Mouse (Mus musculus) liver, embryonic 11.5 days (tissue): Measurements from ENCODE around the gene Adamts2. TPM values are rescaled to one million over a fixed set of nuclear protein-coding genes. Genes with fewer than 3 reads are reported as not detected.

ENCODE experiments used
- ATAC-seq: fragments of 200-750 bp; cut with Nextera tagmentation; replicated peaks from 2 replicates; pipeline ENCODE4 v1.8.0; 2017; ENCODE audit warnings: moderate number of reproducible peaks, mild to moderate bottlenecking, moderate TSS enrichment, moderate library complexity; ENCODE audit not compliant: low FRiP score
- DNase-seq: peaks from one replicate; pipeline ENCODE4 v3.0.0-alpha.2; 2017; ENCODE audit warnings: low spot score
- H3K27ac ChIP-seq: fragments of 300-500 bp; sonication (generic); 2 replicates; pipeline ENCODE4 v1.5.1; 2014; ENCODE audit warnings: mild to moderate bottlenecking, low read depth, low read length, control low read depth
- H3K27me3 ChIP-seq: fragments of 300-500 bp; sonication (generic); replicated peaks from 2 replicates; pipeline ENCODE4 v1.6.1; 2014; ENCODE audit warnings: low read length, mixed read lengths; ENCODE audit not compliant: control insufficient read depth, insufficient read depth
- H3K36me3 ChIP-seq: fragments of 300-500 bp; sonication (generic); 2 replicates; pipeline ENCODE4 v1.6.1; 2014; ENCODE audit warnings: mild to moderate bottlenecking, low read length, moderate library complexity, mixed read lengths; ENCODE audit not compliant: control insufficient read depth, insufficient read depth
- H3K4me1 ChIP-seq: fragments of 300-500 bp; sonication (generic); replicated peaks from 2 replicates; pipeline ENCODE4 v1.6.1; 2014; ENCODE audit warnings: low read length, mixed read lengths; ENCODE audit not compliant: control insufficient read depth, insufficient read depth
- H3K4me2 ChIP-seq: fragments of 300-500 bp; sonication (generic); 2 replicates; pipeline ENCODE4 v1.6.1; 2014; ENCODE audit warnings: mild to moderate bottlenecking, control low read depth, moderate library complexity
- H3K4me3 ChIP-seq: fragments of 300-500 bp; sonication (generic); 2 replicates; pipeline ENCODE4 v1.5.1; 2014; ENCODE audit warnings: low read depth, low read length, control low read depth
- H3K9ac ChIP-seq: fragments of 300-500 bp; sonication (generic); 2 replicates; pipeline ENCODE4 v1.6.1; 2014; ENCODE audit warnings: low read depth, low read length, control low read depth
- H3K9me3 ChIP-seq: fragments of 300-500 bp; sonication (generic); 2 replicates; pipeline ENCODE4 v1.6.1; 2016; ENCODE audit warnings: low read length, inconsistent platforms, mixed read lengths; ENCODE audit not compliant: control insufficient read depth
- WGBS: fragments of 180-500 bp; shearing (Covaris S2); extraction: QIAGEN DNeasy Blood & Tissue Kit; methylation state at CpG from one replicate; pipeline ENCODE4 v1.1.7; 2014; 5-methylcytosine and 5-hydroxymethylcytosine counted together
- polyA plus RNA-seq: library from polyadenylated mRNA; unstranded; fragments of >200 nt; fragmentation: Nextera tagmentation; extraction: Ambion mirVana; gene quantifications from 2 replicates; pipeline ENCODE4 v1.2.1, GENCODE M21; 2014

The Adamts2 gene
- polyA plus RNA-seq, 1 experiment from 2014 or later, result 4.2 TPM

DNA sequence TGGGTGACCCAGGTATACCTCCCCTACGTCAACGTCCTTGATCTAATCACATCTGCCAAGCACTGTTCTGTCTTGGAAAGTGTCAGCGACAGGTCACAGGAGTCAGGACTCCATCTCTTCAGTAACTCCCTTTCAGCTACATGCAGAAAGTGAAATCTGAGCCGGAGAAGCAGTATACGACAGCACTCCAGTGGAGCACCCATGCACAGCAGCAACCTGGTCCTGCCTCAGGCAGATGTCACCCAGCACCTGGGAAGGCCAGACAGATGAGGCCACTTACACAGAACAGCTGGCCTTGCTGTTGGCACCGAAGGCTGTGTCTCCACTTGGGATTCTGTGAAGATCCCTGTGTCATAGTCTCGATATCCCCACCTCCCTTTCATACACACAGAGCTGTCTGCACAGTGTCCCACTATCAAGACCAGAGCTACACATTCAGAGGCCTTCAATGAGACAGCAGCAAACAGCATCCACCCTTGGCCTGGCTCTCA is 70.0 kb downstream of the Adamts2 start:
- ATAC-seq, result no peak
- 70% methylated on average over 7 of the region's 7 CpGs for WGBS
- no peaks in the 10 kb centered on the region for H3K27me3 ChIP-seq

GRCm38 (mm10) chr11:50672866-50673265 is 71.0 kb downstream of the Adamts2 start:
- no peak overlapping the region for H3K27ac ChIP-seq
- no peak overlapping the region for H3K4me3 ChIP-seq

More for the DNA sequence above, 70.0 kb downstream of the Adamts2 start:
- no peaks in the 10 kb centered on the region for H3K4me1 ChIP-seq
- no peaks in the 10 kb centered on the region for H3K36me3 ChIP-seq
- no peak overlapping the region for H3K4me3 ChIP-seq
- H3K4me2 ChIP-seq, result no peak overlapping the region
- H3K9ac ChIP-seq, result no peak overlapping the region
- H3K9me3 ChIP-seq, result no peaks in the 10 kb centered on the region
- DNase-seq, result no peak
- H3K27ac ChIP-seq, result no peak overlapping the region

GRCm38 (mm10) chr11:50673525-50674250 is 71.8 kb downstream of the Adamts2 start:
- no peak for ATAC-seq

More at GRCm38 (mm10) chr11:50672866-50673265, 71.0 kb downstream of the Adamts2 start:
- Histone ChIP-seq H3K36me3 (no peaks in the 10 kb centered on the region), H3K9me3 (no peaks in the 10 kb centered on the region), H3K4me1 (no peaks in the 10 kb centered on the region), H3K27me3 (no peaks in the 10 kb centered on the region), H3K9ac (no peak overlapping the region), H3K4me2 (no peak overlapping the region)
- WGBS, result 41% methylated on average over 7 of the region's 7 CpGs
- no peak for ATAC-seq
- DNase-seq, result no peak

GRCm38 (mm10) chr11:50674390-50674789 is 72.5 kb downstream of the Adamts2 start:
- 80% methylated on average over 9 of the region's 9 CpGs for WGBS
- no peaks in the 10 kb centered on the region for H3K4me1 ChIP-seq
- no peak overlapping the region for H3K4me2 ChIP-seq
- no peaks in the 10 kb centered on the region for H3K27me3 ChIP-seq
- H3K9me3 ChIP-seq, result no peaks in the 10 kb centered on the region
- H3K27ac ChIP-seq, result no peak overlapping the region
- H3K4me3 ChIP-seq, result no peak overlapping the region
- H3K9ac ChIP-seq, result no peak overlapping the region
- ATAC-seq, result no peak
- no peaks in the 10 kb centered on the region for H3K36me3 ChIP-seq
- no peak for DNase-seq

More at GRCm38 (mm10) chr11:50673525-50674250, 71.8 kb downstream of the Adamts2 start:
- Histone ChIP-seq H3K9ac (no peak overlapping the region), H3K4me3 (no peak overlapping the region), H3K4me1 (no peaks in the 10 kb centered on the region), H3K36me3 (no peaks in the 10 kb centered on the region), H3K27me3 (no peaks in the 10 kb centered on the region), H3K27ac (no peak overlapping the region), H3K4me2 (no peak overlapping the region), H3K9me3 (no peaks in the 10 kb centered on the region)
- DNase-seq, result no peak
- WGBS, result 52% methylated on average over 7 of the region's 7 CpGs

DNA sequence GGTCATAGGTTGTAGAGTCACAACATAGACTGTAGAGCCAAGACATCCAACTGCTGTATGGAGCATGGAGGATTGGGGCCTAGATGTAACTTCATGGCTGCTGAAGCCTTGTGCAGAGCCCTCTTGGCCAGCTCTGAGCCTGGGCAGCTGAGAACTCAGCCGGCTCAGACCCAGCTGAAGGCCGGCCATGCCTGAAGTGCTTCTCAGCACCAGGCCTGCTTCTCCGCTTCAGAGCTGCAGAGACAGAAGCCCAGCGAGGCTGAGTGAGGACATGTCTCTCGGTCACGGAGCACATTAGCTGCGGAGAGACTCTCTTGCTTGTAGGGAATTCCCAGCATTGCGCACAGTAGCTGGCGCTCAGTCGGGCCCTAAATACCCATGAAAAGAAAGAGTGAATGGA is 76.8 kb downstream of the Adamts2 start:
- DNase-seq (no peak), ATAC-seq (no peak)
- Histone ChIP-seq H3K4me3 (no peak overlapping the region), H3K9ac (no peak overlapping the region), H3K4me1 (no peaks in the 10 kb centered on the region), H3K36me3 (no peaks in the 10 kb centered on the region), H3K27ac (no peak overlapping the region), H3K4me2 (no peak overlapping the region), H3K27me3 (no peaks in the 10 kb centered on the region), H3K9me3 (no peaks in the 10 kb centered on the region)
- WGBS, result 91% methylated on average over 10 of the region's 10 CpGs

GRCm38 (mm10) chr11:50681940-50682339 is 80.1 kb downstream of the Adamts2 start:
- Histone ChIP-seq H3K4me2 (no peak overlapping the region), H3K36me3 (no peaks in the 10 kb centered on the region), H3K27me3 (no peaks in the 10 kb centered on the region), H3K4me3 (no peak overlapping the region), H3K4me1 (no peaks in the 10 kb centered on the region), H3K9me3 (no peaks in the 10 kb centered on the region), H3K9ac (no peak overlapping the region), H3K27ac (no peak overlapping the region)
- ATAC-seq, result no peak
- 91% methylated on average over 7 of the region's 7 CpGs for WGBS
- no peak for DNase-seq

DNA sequence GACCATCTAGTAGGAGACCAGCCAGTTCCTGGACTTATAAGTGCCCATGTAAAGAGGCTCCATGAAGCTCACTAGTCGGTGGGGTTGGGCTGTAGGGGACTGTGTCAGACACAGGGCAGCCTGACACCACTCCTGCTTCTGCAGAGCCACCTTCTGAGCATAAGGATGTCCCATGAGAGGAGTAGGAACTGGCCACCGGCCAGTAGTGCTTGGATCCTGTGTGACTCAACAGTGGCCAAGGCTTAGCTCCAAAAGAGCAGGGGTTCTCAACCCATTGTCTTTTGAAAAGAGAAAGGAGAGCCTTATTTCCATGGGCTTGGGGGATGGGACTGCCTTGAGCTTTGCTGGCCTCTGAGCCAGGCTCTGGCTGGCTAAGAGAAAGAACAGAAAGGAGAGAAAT is 81.9 kb downstream of the Adamts2 start:
- Histone ChIP-seq H3K9ac (no peak overlapping the region), H3K4me3 (no peak overlapping the region), H3K27me3 (no peaks in the 10 kb centered on the region), H3K36me3 (no peaks in the 10 kb centered on the region), H3K9me3 (no peaks in the 10 kb centered on the region), H3K4me2 (no peak overlapping the region), H3K27ac (no peak overlapping the region), H3K4me1 (no peaks in the 10 kb centered on the region)
- ATAC-seq, result no peak
- WGBS, result 79% methylated on average over 2 of the region's 2 CpGs
- no peak for DNase-seq

GRCm38 (mm10) chr11:50688584-50688983 is 86.7 kb downstream of the Adamts2 start:
- no peak for ATAC-seq
- H3K9me3 ChIP-seq, result no peaks in the 10 kb centered on the region
- no peak overlapping the region for H3K9ac ChIP-seq
- no peak overlapping the region for H3K4me2 ChIP-seq
- DNase-seq, result no peak
- 86% methylated on average over 3 of the region's 3 CpGs for WGBS
- no peaks in the 10 kb centered on the region for H3K36me3 ChIP-seq
- no peak overlapping the region for H3K4me3 ChIP-seq
- H3K27me3 ChIP-seq, result no peaks in the 10 kb centered on the region
- no peak overlapping the region for H3K27ac ChIP-seq
- no peaks in the 10 kb centered on the region for H3K4me1 ChIP-seq

DNA sequence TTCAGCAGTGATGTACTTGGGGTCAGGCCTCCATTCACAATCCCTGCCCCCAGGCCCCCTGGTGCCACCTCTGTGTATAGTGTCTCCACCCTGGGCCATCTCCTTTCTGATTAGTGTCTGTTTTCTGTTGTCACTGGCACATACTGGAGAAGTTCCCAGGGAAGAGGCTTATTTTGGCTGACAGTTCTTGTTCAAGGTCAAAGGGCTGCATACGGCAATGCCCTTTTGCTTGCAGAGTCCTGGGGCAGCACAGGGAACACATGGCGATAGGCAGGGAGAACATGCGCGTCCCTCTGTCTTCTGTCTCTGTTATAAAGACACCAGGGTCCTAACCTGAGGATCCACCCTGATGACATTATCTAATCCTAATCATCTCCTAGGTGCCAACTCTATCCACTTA is 87.8 kb downstream of the Adamts2 start:
- no peak for ATAC-seq
- Histone ChIP-seq H3K9me3 (no peaks in the 10 kb centered on the region), H3K27me3 (no peaks in the 10 kb centered on the region), H3K9ac (no peak overlapping the region), H3K4me1 (no peaks in the 10 kb centered on the region), H3K4me2 (no peak overlapping the region), H3K27ac (no peak overlapping the region), H3K36me3 (no peaks in the 10 kb centered on the region), H3K4me3 (no peak overlapping the region)
- DNase-seq, result no peak
- 95% methylated on average over 4 of the region's 4 CpGs for WGBS
